Mouse (Mus musculus): ENCODE measurements around the gene Cntnap1. TPM values are rescaled to one million over a fixed set of nuclear protein-coding genes. Genes with fewer than 3 reads are reported as not detected.

The Cntnap1 gene
- polyA plus RNA-seq, 1 experiment: 151 TPM

DNA sequence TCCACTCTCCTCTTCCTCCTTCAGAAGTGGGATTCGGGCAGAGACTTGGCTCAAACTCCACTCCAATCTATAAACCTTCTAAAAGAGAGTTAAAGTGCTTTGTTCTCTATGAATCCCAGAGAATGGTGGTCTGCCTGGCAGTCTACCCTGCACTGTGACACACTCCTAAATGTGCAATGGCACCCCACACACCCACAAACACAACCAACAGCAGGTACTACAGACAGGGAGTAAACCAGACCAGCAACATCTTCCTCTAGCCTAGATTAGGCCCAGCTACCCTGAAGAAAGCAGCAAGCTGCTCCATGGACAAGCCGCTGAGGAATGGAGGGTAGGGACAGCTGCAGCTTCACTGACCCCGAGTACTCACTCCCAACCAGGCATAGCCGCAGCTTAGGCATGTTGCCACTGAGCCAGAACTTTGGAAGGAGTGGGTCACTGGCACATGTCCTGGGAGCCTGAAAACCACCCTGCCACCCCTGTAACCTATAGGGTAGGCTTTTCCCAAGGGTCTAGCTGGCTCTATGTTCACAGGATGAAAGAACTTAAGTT, 21.7 kb downstream of the Cntnap1 start:
- WGBS: 18% methylated on average over 4 of the region's 4 CpGs
- no peak for TF ChIP-seq CTCF (IDR thresholded peaks at IDR 0.05; ENCODE audit: borderline replicate concordance, insufficient read depth, low read depth, low read length)
- no peak for TF ChIP-seq POLR2A (IDR thresholded peaks at IDR 0.05; ENCODE audit: borderline replicate concordance, insufficient read depth, low read length)
- no peaks in the 10 kb centered on the region for H3K27me3 ChIP-seq (ENCODE audit: control insufficient read depth, insufficient read depth, low read length)

DNA sequence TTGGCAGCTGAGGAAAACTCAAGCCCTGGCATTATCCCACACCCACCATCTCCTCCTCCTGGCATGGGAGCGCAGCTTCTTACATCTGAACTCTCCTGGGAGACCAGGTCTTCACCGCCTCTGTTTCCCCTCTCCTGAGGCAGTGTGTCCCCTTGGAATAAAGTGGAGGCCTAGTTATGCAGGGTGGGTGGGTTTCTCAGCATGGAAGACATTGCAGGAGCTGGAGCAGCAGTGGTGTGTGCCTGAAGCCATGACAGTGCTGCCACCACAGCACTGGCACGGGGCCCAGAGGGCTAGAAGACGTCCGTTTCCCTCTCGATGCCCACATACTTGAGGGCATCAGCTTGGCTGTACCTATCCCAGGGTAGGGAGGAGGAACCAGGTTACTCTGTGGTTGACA, 22.3 kb downstream of the Cntnap1 start:
- H3K27ac ChIP-seq (ENCODE audit: insufficient read depth, low read length): peak overlapping the region; percentile 22; the same call in 1 of the 2 replicates
- 30% methylated on average over 6 of the region's 6 CpGs for WGBS
- TF ChIP-seq CTCF (IDR thresholded peaks at IDR 0.05; ENCODE audit: borderline replicate concordance, insufficient read depth, low read depth, low read length): no peak
- no peak for TF ChIP-seq POLR2A (IDR thresholded peaks at IDR 0.05; ENCODE audit: borderline replicate concordance, insufficient read depth, low read length)
- H3K27me3 ChIP-seq (ENCODE audit: control insufficient read depth, insufficient read depth, low read length): no peaks in the 10 kb centered on the region
- DNase-seq: peak; percentile 53 to 58
- no peak overlapping the region for H3K4me3 ChIP-seq (replicated peaks; ENCODE audit: insufficient read depth, low read depth, low read length)
- peaks cover 60% of the 10 kb centered on the region for H3K4me1 ChIP-seq (ENCODE audit: control insufficient read depth, insufficient read depth, low read length)

More for the DNA sequence above, 21.7 kb downstream of the Cntnap1 start:
- peak; percentile 38 to 52 for DNase-seq
- peak overlapping the region; percentile 100; the same call in 1 of the 2 replicates for H3K27ac ChIP-seq (ENCODE audit: insufficient read depth, low read length)
- H3K4me3 ChIP-seq (replicated peaks; ENCODE audit: insufficient read depth, low read depth, low read length): no peak overlapping the region
- peaks cover 66% of the 10 kb centered on the region for H3K4me1 ChIP-seq (ENCODE audit: control insufficient read depth, insufficient read depth, low read length)

GRCm38 (mm10) chr11:101193076-101193475, 22.8 kb downstream of the Cntnap1 start:
- Histone ChIP-seq H3K4me1 (ENCODE audit: control insufficient read depth, insufficient read depth, low read length) (peaks cover 56% of the 10 kb centered on the region), H3K4me3 (replicated peaks; ENCODE audit: insufficient read depth, low read depth, low read length) (no peak overlapping the region), H3K27me3 (ENCODE audit: control insufficient read depth, insufficient read depth, low read length) (no peaks in the 10 kb centered on the region), H3K27ac (ENCODE audit: insufficient read depth, low read length) (peak overlapping the region; percentile 22; the same call in 1 of the 2 replicates)
- TF ChIP-seq CTCF (IDR thresholded peaks at IDR 0.05; ENCODE audit: borderline replicate concordance, insufficient read depth, low read depth, low read length) (no peak), POLR2A (IDR thresholded peaks at IDR 0.05; ENCODE audit: borderline replicate concordance, insufficient read depth, low read length) (no peak)
- peak in 1 of 2 experiments; percentile 59 for DNase-seq
- WGBS: 37% methylated on average over 7 of the region's 7 CpGs

- 45% methylated on average over 5 of the region's 5 CpGs for WGBS
Measured at GRCm38 (mm10) chr11:101194137-101194536, 23.8 kb downstream of the Cntnap1 start.

DNA sequence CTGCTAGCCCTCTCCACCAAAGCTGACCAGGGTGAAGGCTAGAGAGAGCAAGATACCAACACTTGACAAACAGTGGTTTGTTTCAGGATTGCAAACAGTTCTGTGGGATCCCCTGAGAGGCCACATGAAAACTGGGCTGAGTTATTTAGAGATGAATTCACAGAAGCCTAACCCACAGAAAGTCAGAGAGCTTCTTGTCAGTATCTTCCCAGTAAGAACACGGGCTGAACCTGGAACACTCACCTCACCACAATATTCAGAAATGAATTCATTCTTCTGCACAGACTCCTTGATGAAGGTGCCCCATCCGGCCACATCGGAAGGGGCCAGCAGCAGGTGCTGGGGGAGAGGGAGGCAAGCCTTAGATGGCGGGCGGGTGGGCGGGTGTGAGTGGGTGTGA, 24.3 kb downstream of the Cntnap1 start:
- no peak for TF ChIP-seq CTCF (IDR thresholded peaks at IDR 0.05; ENCODE audit: borderline replicate concordance, insufficient read depth, low read depth, low read length)
- no peak for TF ChIP-seq POLR2A (IDR thresholded peaks at IDR 0.05; ENCODE audit: borderline replicate concordance, insufficient read depth, low read length)
- 80% methylated on average over 6 of the region's 6 CpGs for WGBS
- no peaks in the 10 kb centered on the region for H3K27me3 ChIP-seq (ENCODE audit: control insufficient read depth, insufficient read depth, low read length)
- DNase-seq: no peak
- peaks cover 43% of the 10 kb centered on the region for H3K4me1 ChIP-seq (ENCODE audit: control insufficient read depth, insufficient read depth, low read length)
- no peak overlapping the region for H3K4me3 ChIP-seq (replicated peaks; ENCODE audit: insufficient read depth, low read depth, low read length)
- H3K27ac ChIP-seq (ENCODE audit: insufficient read depth, low read length): no peak overlapping the region

More at GRCm38 (mm10) chr11:101194137-101194536, 23.8 kb downstream of the Cntnap1 start:
- H3K4me1 ChIP-seq (ENCODE audit: control insufficient read depth, insufficient read depth, low read length): peaks cover 48% of the 10 kb centered on the region
- TF ChIP-seq CTCF (IDR thresholded peaks at IDR 0.05; ENCODE audit: borderline replicate concordance, insufficient read depth, low read depth, low read length) (no peak), POLR2A (IDR thresholded peaks at IDR 0.05; ENCODE audit: borderline replicate concordance, insufficient read depth, low read length) (no peak)
- DNase-seq: peak; percentile 34 to 45
- H3K27me3 ChIP-seq (ENCODE audit: control insufficient read depth, insufficient read depth, low read length): no peaks in the 10 kb centered on the region
- no peak overlapping the region for H3K4me3 ChIP-seq (replicated peaks; ENCODE audit: insufficient read depth, low read depth, low read length)
- no peak overlapping the region for H3K27ac ChIP-seq (ENCODE audit: insufficient read depth, low read length)

- H3K27me3 ChIP-seq (ENCODE audit: control insufficient read depth, insufficient read depth, low read length): no peaks in the 10 kb centered on the region
- H3K4me1 ChIP-seq (ENCODE audit: control insufficient read depth, insufficient read depth, low read length): peaks cover 38% of the 10 kb centered on the region
- no peak overlapping the region for H3K27ac ChIP-seq (ENCODE audit: insufficient read depth, low read length)
- TF ChIP-seq POLR2A (IDR thresholded peaks at IDR 0.05; ENCODE audit: borderline replicate concordance, insufficient read depth, low read length): no peak
- no peak for TF ChIP-seq CTCF (IDR thresholded peaks at IDR 0.05; ENCODE audit: borderline replicate concordance, insufficient read depth, low read depth, low read length)
- WGBS: 92% methylated on average over 1 of the region's 1 CpGs
- no peak overlapping the region for H3K4me3 ChIP-seq (replicated peaks; ENCODE audit: insufficient read depth, low read depth, low read length)
- no peak for DNase-seq
Measured at GRCm38 (mm10) chr11:101195101-101195500, 24.8 kb downstream of the Cntnap1 start.

- peak in 1 of 2 experiments; percentile 16 for DNase-seq
Measured at GRCm38 (mm10) chr11:101195571-101195970, 25.2 kb downstream of the Cntnap1 start.

DNA sequence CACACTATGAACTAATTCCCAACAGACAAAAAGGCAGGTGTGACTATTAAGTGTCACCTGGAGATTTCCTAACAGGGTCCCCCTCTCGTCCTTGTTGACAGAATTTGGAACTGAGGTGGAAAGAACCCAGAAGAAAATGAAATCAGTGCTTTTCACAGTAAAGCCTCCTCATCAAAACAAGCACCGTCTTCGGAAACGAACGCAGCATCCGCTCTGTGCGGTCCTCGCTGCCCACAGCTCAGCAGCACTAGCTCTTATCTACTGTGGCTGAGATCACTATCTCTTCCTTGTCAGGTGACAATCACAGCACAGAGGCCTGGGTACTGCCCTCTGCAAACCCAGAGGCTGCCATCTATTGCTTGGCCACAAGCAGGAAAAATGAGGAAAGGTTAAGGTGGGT, 25.9 kb downstream of the Cntnap1 start:
- TF ChIP-seq POLR2A (IDR thresholded peaks at IDR 0.05; ENCODE audit: borderline replicate concordance, insufficient read depth, low read length) (no peak), CTCF (IDR thresholded peaks at IDR 0.05; ENCODE audit: borderline replicate concordance, insufficient read depth, low read depth, low read length) (no peak)
- 95% methylated on average over 8 of the region's 8 CpGs for WGBS
- Histone ChIP-seq H3K4me1 (ENCODE audit: control insufficient read depth, insufficient read depth, low read length) (peaks cover 34% of the 10 kb centered on the region), H3K27me3 (ENCODE audit: control insufficient read depth, insufficient read depth, low read length) (no peaks in the 10 kb centered on the region), H3K27ac (ENCODE audit: insufficient read depth, low read length) (no peak overlapping the region), H3K4me3 (replicated peaks; ENCODE audit: insufficient read depth, low read depth, low read length) (no peak overlapping the region)
- DNase-seq: no peak

More at GRCm38 (mm10) chr11:101195571-101195970, 25.2 kb downstream of the Cntnap1 start:
- TF ChIP-seq POLR2A (IDR thresholded peaks at IDR 0.05; ENCODE audit: borderline replicate concordance, insufficient read depth, low read length) (no peak), CTCF (IDR thresholded peaks at IDR 0.05; ENCODE audit: borderline replicate concordance, insufficient read depth, low read depth, low read length) (no peak)
- H3K27me3 ChIP-seq (ENCODE audit: control insufficient read depth, insufficient read depth, low read length): no peaks in the 10 kb centered on the region
- H3K4me1 ChIP-seq (ENCODE audit: control insufficient read depth, insufficient read depth, low read length): peaks cover 36% of the 10 kb centered on the region
- no peak overlapping the region for H3K4me3 ChIP-seq (replicated peaks; ENCODE audit: insufficient read depth, low read depth, low read length)
- H3K27ac ChIP-seq (ENCODE audit: insufficient read depth, low read length): no peak overlapping the region
- 76% methylated on average over 8 of the region's 8 CpGs for WGBS

All from cerebellum, adult 2 months (tissue).